Mouse (Mus musculus) cerebellum, postnatal 25 days (tissue): ENCODE measurements around the gene Gm21477.
"Not testable (repeated sequence)": the region's sequence is repeated elsewhere in the genome, so short reads cannot be mapped to it uniquely, and the experiment has no call there.

Experiments used
- DNase-seq, 2 experiments: peaks; one replicate each; pipeline ENCODE4 v3.0.0; 2021; ENCODE audit warnings: mixed read lengths in 2 of 2

Gene Gm21477

GRCm38 (mm10) chrY:87116521-87116920 is at the start of gene Gm21477:
Gene Gm21477 (plus strand): TSS chrY:87116821.
- DNase-seq = not testable (repeated sequence)
